Mouse (Mus musculus) hindbrain, embryonic 16.5 days (tissue): ENCODE measurements around the gene Zfp408. TPM values are rescaled to one million over a fixed set of nuclear protein-coding genes. Genes with fewer than 3 reads are reported as not detected.

ENCODE experiments used
- polyA plus RNA-seq: library from polyadenylated mRNA; unstranded; fragments of >200 nt; fragmentation: Nextera tagmentation; extraction: Ambion mirVana; gene quantifications from 2 replicates; pipeline ENCODE4 v1.2.1, GENCODE M21; 2015

The Zfp408 gene
- polyA plus RNA-seq, 1 experiment from 2014 or later = 9.9 TPM

Other genes with a start within 250 kb of the Zfp408 start
- gene 1110051M20Rik, start 205.1 kb downstream of the Zfp408 start, polyA plus RNA-seq = 161 and 163 TPM in 2 replicates
- 4.5 and 5.3 TPM in 2 replicates for gene Lrp4, start 192.3 kb downstream of the Zfp408 start, polyA plus RNA-seq
- 90.1 and 101 TPM in 2 replicates for gene Ckap5, start 123.0 kb downstream of the Zfp408 start, polyA plus RNA-seq
- gene F2, start 13.4 kb downstream of the Zfp408 start, polyA plus RNA-seq = 0.08 and 0.32 TPM in 2 replicates
- 89.5 and 98.5 TPM in 2 replicates for gene Arhgap1, start 69 bp upstream of the Zfp408 start, polyA plus RNA-seq
- gene Atg13, start 60.8 kb upstream of the Zfp408 start, polyA plus RNA-seq = 32.8 and 39.4 TPM in 2 replicates
- 16.7 and 17.9 TPM in 2 replicates for gene Harbi1, start 61.1 kb upstream of the Zfp408 start, polyA plus RNA-seq
- gene Ambra1, start 80.3 kb upstream of the Zfp408 start, polyA plus RNA-seq = 20.8 and 27.1 TPM in 2 replicates